Mouse (Mus musculus) ovary, postnatal 14 days (tissue): ENCODE data around the gene Ppp1r1b.

Experiments
- DNase-seq: peaks from one replicate; pipeline ENCODE4 v3.0.0; 2022; ENCODE audit warnings: low spot score

Gene Ppp1r1b

DNA sequence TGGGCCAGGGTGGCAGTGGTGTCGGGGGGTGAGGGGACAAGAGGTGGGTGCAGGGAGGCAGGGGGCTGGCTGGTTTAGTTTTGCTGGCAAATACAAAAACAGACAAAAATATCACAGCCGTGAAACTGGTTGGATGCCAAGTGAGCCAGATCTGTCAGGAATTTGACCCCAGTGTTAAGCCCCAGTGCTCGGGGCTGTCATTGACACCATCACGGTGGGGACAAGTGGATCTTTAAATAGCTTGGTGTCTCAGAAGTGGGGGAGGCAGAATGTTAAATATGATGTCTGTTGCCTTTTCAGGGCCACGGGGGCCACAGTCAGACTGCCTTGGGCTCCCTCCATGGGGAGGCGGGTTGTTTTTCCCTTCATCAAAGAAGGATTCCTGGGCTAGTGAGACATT lies 46.1 kb downstream of the Ppp1r1b start:
- DNase-seq, result no peak

DNA sequence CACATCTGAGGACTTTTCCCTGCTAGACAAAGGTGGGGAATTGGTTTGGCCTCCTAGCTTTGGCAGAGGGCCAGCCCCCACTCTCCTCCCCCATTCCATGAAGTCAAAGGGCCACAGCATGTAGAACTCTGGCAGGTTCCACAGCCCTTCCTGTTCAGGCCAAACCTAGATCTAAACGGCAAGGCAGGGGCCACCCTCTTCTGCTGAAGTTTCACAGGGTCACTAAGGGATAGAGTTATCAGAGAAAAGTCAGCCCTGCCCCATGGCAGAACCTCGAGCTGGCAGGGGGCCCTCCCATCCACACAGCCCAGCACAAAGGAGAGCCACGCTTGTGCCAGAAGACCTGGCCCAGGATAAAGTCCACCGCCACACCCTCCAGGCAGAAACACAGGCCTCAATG lies 46.8 kb downstream of the Ppp1r1b start:
- DNase-seq, result no peak

DNA sequence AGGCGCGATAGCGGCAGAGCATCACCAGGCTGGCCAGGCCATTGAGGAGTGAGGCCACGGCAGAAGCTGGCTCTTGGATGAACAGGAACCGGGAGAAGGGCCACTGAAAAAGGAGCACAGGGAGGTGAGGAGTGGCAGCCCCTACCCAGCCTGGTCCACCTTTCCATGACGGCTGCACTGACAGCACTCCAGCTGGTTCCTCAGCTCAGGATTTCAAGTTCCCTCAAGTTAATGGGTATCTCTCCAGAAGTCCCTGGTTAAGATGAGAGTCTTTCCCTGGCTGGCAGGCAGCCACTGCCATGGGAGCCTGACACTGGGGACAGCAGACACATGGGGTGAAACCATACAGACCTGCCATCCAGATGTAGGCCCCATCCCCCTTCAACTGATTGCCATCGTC lies 49.7 kb downstream of the Ppp1r1b start:
- no peak for DNase-seq

DNA sequence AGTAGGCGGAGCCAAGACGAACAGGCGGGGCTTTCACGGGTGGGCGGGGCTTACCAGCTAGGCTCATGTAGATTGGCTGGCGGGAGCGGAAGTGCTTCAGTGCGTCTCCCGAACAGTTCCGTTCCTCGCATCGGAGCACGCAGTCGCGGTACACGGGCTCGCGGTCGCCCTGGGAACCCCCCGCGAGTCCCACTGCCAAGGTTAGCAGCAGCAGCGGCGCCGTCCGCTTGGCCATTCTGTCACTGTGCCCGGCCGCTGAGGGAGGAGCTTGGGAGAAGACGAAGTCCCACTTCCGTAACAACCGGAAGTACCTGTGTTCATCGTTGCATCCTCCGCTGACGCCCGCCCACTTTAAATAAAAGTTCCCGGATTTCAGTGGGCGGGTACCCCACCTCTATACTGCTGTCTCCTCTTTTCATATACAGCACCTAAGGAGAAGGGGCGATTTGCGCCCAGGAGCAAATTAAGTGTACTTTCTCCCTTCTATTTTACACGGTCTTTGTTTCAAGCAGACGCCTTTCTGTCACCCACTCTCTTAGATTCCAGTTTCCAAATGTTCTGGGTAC lies 52.0 kb downstream of the Ppp1r1b start, which contains the start of gene Pgap3:
Pgap3 (minus strand) TSS at position 330 of the 566 bp plus-strand sequence.
- DNase-seq, result peak; percentile 75

DNA sequence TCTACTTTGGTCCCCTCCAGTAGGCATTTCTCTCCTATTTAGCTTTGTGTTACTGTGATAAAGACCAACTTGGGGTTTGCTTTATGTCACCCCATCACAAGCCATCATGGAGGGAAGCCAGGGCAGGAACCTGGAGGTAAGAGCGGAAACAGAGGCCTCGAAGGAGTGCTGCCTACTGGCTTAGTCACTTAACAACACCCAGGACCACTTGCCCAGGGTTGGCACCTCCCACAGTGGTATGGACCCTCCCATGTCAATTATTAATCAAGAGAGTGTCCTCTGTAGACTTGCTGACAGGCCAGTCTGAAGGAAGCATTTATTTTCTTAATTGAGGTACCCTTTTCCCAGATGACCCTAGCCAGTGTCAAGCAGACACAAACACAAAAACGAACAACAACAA lies 52.6 kb downstream of the Ppp1r1b start:
- DNase-seq, result no peak

DNA sequence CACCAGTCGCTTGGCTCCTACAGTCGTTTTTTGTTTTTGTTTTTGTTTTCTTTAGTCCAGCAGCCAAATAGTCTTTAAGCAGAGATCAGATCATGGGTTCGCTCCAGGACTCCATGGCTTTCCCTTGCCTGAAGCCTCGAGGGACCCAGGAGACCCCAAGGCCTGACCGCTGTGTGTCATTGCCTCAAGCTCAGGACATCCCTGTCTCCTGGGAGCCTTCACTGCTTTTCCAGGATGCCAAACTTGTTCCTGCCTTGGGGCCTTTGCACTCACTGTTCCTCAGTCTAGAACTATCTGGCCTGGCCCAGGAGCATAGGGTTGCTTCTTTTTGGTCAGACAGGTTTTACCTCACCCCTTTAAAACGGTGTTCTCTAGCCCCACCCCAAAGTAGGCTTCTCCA lies 58.4 kb downstream of the Ppp1r1b start:
- DNase-seq, result no peak
